Mouse (Mus musculus) adrenal gland, postnatal 14 days (tissue): ENCODE measurements at regions not wholly inside any gene's neighbourhood (a gene's known extent, or its start where the extent isn't known, plus 50 kb on each side); places are given as distances from the start of the nearest gene placed in this dataset.
A peak's percentile ranks its signal among the peaks of the same experiment; 100 is the strongest.

Source experiments
- DNase-seq: peaks from one replicate; pipeline ENCODE4 v3.0.0; 2021; ENCODE audit warnings: mixed read lengths

GRCm38 (mm10) chr15:62465026-62465839 is 1379.7 kb downstream of the Gsdmc2 start:
- no peak for DNase-seq

GRCm38 (mm10) chr15:62462698-62463097 is 1382.3 kb downstream of the Gsdmc2 start:
- DNase-seq, result no peak

DNA sequence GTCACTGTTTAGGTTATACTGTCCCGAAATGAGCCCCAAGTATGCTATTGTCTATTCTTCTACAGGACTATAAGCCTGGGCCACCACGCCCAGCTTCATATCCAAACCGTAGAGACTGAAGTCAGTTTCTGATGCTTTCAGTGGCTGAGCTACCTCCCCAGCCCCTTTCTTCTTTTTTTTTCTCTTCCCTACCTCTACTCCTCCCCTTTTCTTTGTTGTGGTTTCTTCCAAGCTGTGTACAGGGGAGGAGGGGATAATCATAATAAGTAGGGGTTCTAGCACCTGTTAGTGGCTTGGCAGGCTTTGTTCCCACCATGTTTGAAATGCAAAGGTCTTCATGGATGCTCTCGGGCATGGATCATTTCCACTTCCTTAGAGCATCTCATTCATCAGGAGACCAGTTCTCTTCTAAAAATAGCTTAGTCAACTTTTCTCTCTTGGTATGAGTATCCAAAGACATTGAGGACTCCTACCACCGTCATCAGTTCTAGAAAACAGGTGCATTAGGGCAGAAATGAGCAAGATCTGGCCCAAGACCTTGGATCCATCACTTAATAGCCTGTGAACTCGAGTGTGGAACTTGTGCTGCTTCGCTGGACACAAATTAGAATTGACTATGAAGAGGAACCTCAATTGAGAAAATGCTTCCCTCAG is 1383.5 kb downstream of the Gsdmc2 start:
- DNase-seq, result no peak

DNA sequence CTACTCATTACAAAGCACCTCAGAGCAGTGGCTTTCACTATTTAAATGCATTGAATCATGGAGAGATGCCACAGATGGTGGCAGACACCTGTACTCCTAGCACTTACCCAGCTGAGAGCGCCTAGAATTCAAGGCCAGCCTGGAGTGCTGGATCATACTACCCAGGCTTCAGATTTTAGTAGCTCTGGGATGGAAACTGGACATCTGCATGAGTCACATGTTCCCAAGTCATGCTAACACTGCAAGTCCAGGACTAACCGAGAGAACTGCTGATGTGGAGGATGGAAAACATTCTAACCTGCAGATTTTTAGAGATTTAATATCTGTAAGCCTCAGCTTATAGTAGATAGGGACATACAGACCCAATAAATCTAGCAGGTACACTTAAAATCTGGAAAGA is 1384.3 kb downstream of the Gsdmc2 start:
- DNase-seq, result no peak

GRCm38 (mm10) chr15:62460026-62460607 is 1384.9 kb downstream of the Gsdmc2 start:
- DNase-seq, result no peak

GRCm38 (mm10) chr15:62457990-62458389 is 1387.0 kb downstream of the Gsdmc2 start:
- DNase-seq, result no peak

- DNase-seq, result no peak
Observed at GRCm38 (mm10) chr15:62457051-62457664, 1387.8 kb downstream of the Gsdmc2 start.

DNA sequence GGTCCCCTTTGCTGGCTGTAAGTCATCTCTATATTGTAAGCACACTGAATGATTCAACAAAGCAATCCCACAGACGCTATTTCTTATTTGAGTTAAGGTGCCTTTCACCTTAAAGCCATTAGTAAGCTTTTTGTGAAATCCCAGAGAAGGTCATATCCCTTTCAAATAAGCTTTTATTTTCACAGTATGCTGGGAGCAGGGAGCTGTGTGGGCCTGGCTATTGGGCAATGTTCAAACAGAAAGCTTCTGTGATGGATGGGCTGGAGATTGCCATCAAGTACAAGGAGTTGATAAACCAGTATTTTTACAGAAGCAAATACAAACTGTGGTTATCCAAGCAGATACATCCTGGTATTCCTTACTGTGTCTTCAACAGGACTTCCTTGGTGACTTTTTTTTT is 1389.0 kb downstream of the Gsdmc2 start:
- DNase-seq, result peak; percentile 48

- DNase-seq, result peak; percentile 26
Observed at GRCm38 (mm10) chr15:62448116-62448515, 1396.9 kb downstream of the Gsdmc2 start.

GRCm38 (mm10) chr15:62439211-62439610 is 1405.8 kb downstream of the Gsdmc2 start:
- peak; percentile 54 for DNase-seq

DNA sequence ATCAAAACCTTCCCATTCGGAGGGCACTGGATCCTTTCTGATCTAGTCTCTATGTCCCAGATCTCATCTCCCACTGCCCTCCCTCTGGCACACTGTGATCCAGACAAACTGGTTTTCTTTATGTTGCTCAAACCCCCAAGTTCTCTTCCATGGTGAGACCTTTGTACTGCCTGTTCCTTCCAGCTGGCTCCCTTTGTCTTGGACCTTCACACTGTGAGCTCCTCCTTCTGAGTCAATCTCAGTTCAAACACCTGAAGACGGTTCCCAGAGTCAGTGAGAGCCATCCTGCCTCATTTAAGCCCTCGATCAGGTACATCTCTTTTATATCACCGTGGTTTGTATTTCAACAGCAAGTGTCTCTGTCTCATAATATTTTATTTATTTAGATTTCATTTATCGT is 1408.3 kb downstream of the Gsdmc2 start:
- DNase-seq, result no peak

GRCm38 (mm10) chr15:62435141-62435680 is 1409.8 kb downstream of the Gsdmc2 start:
- DNase-seq, result peak; percentile 25

- DNase-seq, result no peak
Observed at GRCm38 (mm10) chr15:62432742-62433245, 1412.2 kb downstream of the Gsdmc2 start.

GRCm38 (mm10) chr15:62431150-62431678 is 1413.8 kb downstream of the Gsdmc2 start:
- DNase-seq, result no peak

GRCm38 (mm10) chr15:62422995-62423394 is 1422.0 kb downstream of the Gsdmc2 start:
- no peak for DNase-seq

GRCm38 (mm10) chr15:62421073-62421851 is 1423.7 kb downstream of the Gsdmc2 start:
- DNase-seq, result no peak

DNA sequence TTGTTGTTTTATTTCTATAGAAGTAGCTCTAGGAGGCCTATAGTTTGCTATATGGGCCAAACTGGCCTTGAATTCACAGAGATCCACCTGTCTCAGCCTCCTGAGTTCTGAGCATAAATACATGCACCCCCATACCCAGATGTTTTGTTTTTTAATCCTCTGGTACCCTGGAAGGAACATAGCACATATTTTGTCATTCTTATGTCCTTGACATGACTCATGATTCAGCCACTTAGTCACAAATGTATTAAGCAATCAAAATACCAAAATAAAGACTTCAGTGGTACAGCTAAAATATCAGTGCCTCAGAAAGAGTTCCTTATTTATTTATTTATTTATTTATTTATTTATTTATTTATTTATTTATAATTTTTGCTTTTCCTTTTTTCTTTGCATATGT is 1428.3 kb downstream of the Gsdmc2 start:
- no peak for DNase-seq

DNA sequence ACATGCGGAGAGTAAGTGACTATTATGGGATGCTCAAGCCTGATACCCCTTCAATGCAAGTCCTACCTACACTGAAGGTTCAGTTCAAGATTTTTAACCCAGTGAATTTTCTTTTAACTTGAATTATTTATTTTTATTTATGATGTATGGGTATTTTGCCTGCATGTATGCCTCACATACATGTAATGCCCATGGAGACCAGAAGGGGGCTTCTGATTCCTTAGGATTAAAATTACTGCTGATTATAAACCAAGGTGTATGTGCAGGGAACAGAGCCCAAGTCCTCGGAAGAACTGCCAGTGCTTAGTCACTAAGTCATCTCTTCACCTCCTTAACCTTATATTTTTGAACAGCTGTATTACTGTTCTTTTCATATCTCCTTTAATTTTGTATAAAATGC is 1431.3 kb downstream of the Gsdmc2 start:
- no peak for DNase-seq

GRCm38 (mm10) chr15:62402142-62402541 is 1442.8 kb downstream of the Gsdmc2 start:
- DNase-seq, result no peak

GRCm38 (mm10) chr15:62400984-62401609 is 1443.9 kb downstream of the Gsdmc2 start:
- DNase-seq, result no peak

DNA sequence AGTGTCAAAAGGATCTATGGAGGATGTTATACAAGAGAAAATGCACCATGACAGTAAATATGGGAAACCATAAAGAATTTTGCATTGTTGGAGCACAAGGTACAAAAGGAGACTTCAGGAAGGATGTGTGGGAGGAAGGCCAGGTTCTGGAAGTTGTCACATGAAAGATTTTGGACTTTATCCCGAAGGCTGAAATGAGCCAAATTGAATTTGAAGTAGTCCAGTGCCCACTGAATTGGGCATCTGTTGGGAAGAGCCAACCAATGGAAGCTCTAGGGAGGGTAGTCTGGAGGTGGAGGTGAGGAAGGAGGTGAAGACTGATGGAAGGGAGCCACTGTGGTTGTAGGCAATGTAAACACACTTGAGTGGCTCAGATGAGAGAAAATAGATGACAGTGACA is 1445.6 kb downstream of the Gsdmc2 start:
- DNase-seq, result no peak
